18 mouse cellular contexts compared by ENCODE assay signal in genomic region chr14:25044106-25044505, GRCm38 (mm10).
DNase-seq lines count a peak whose midpoint lies in the region; TF ChIP-seq lines count a peak whose summit lies in the region.
"Had no signal": no experiment of that assay in that cellular context is flagged by ENCODE, and none has a peak within 500 bp of the region (broad histone marks: within the 10 kb centered on the region; RNA-seq: fewer than 3 reads in every experiment).

No protein-coding gene starts in this region.

- H3K4me1 ChIP-seq in heart, embryonic 10.5 days: peaks cover 37% of the 10 kb centered on the region
- H3K4me1 ChIP-seq in heart, adult 2 months (ENCODE audit: control insufficient read depth, insufficient read depth, low read length): peaks cover 2% of the 10 kb centered on the region
- H3K4me1 ChIP-seq: liver, embryonic 15.5 days; midbrain, embryonic 13.5 days had no signal

- WGBS in heart, embryonic 10.5 days: 88% methylated on average over 13 of the region's 13 CpGs
- WGBS in heart, adult 2 months: 95% methylated on average over 13 of the region's 13 CpGs

- no peak for TF ChIP-seq CTCF in heart, adult 2 months (IDR thresholded peaks at IDR 0.05)

- no peaks in the 10 kb centered on the region for H3K79me2 ChIP-seq in heart, adult 2 months (replicated peaks; ENCODE audit: control insufficient read depth, insufficient read depth, low read length)

- TF ChIP-seq EP300 in heart, adult 2 months (IDR thresholded peaks at IDR 0.05; ENCODE audit: insufficient read depth, low read depth, low read length): no peak

- DNase-seq in heart, embryonic 10.5 days (ENCODE audit: low spot score): no peak
- no peak for DNase-seq in heart, adult 2 months
- DNase-seq in left cerebral cortex, adult 8-10 months (ENCODE audit: low spot score in 2 of 2): peak; percentile 22 to 73
- DNase-seq in left cerebral cortex, adult 11 months (ENCODE audit: low spot score): no peak
- peak; percentile 62 for DNase-seq in frontal cortex, postnatal 36 days (ENCODE audit: low spot score in 2 of 2)
- peak; percentile 35 for DNase-seq in right cerebral cortex, postnatal 14 days
- DNase-seq in spleen, postnatal 36 days (ENCODE audit: low spot score in 2 of 2): no peak
- DNase-seq in heart, adult 11 months: no peak
- DNase-seq: adrenal gland, postnatal 10 days; cerebellum, adult 9-11 months; forebrain, postnatal 0 days; kidney, adult 11 months; lung, postnatal 36 days; thymus, adult 2 months had no signal

- no peak overlapping the region for H3K4me3 ChIP-seq in heart, embryonic 10.5 days
- no peak overlapping the region for H3K4me3 ChIP-seq in heart, adult 2 months
- H3K4me3 ChIP-seq: heart, embryonic 15.5 days; hindbrain, embryonic 12.5 days; liver, embryonic 15.5 days; midbrain, embryonic 13.5 days had no signal

- no peaks in the 10 kb centered on the region for H3K9me3 ChIP-seq in heart, embryonic 10.5 days
- H3K9me3 ChIP-seq: heart, embryonic 15.5 days; hindbrain, embryonic 12.5 days; liver, embryonic 15.5 days; midbrain, embryonic 13.5 days had no signal

- no peak overlapping the region for H3K9ac ChIP-seq in heart, adult 2 months (ENCODE audit: low read depth, low read length)
- H3K9ac ChIP-seq: forebrain, postnatal 0 days; heart, embryonic 15.5 days; hindbrain, embryonic 12.5 days; liver, embryonic 15.5 days; midbrain, embryonic 13.5 days had no signal

- H3K27ac ChIP-seq in heart, embryonic 10.5 days: peak overlapping the region; percentile 44; the same call in 1 of the 2 replicates
- H3K27ac ChIP-seq in heart, adult 2 months: no peak overlapping the region
- H3K27ac ChIP-seq: heart, embryonic 15.5 days; hindbrain, embryonic 12.5 days; liver, embryonic 15.5 days; midbrain, embryonic 13.5 days had no signal

- no peak for TF ChIP-seq POLR2A in heart, adult 2 months (IDR thresholded peaks at IDR 0.05; ENCODE audit: insufficient read depth, low read depth, low read length)

- intact Hi-C loops in heart, adult 2 months (cut with DNase I): loop anchor here (10.0 kb wide), 1 partner anchor 501 kb away; no protein-coding TSS in a partner anchor

- no peaks in the 10 kb centered on the region for H3K36me3 ChIP-seq in heart, embryonic 10.5 days
- no peaks in the 10 kb centered on the region for H3K36me3 ChIP-seq in heart, adult 2 months (ENCODE audit: control insufficient read depth, insufficient read depth, low read length)
- H3K36me3 ChIP-seq: heart, embryonic 15.5 days; hindbrain, embryonic 12.5 days; liver, embryonic 15.5 days; midbrain, embryonic 13.5 days had no signal

- no peaks in the 10 kb centered on the region; the same call in 1 of the 2 replicates for H3K27me3 ChIP-seq in heart, embryonic 10.5 days (ENCODE audit: insufficient read depth, poor library complexity, severe bottlenecking)
- no peaks in the 10 kb centered on the region for H3K27me3 ChIP-seq in heart, adult 2 months (ENCODE audit: control insufficient read depth, insufficient read depth, low read length)
- H3K27me3 ChIP-seq: heart, embryonic 15.5 days; hindbrain, embryonic 12.5 days; liver, embryonic 15.5 days; midbrain, embryonic 13.5 days had no signal

Comparison
In these comparisons a context has a peak if more than half of its experiments do, and no peak if none do; other contexts are left out.
1. DNase-seq: peak in left cerebral cortex, adult 8-10 months (2 of 2), frontal cortex, postnatal 36 days (2 of 2) and right cerebral cortex, postnatal 14 days (single experiment); none in heart, embryonic 10.5 days (single experiment), heart, adult 2 months (0 of 2), left cerebral cortex, adult 11 months (single experiment), spleen, postnatal 36 days (0 of 2) and heart, adult 11 months (single experiment).